Comparison of ENCODE assay signal across 11 mouse cellular contexts in genomic region chr13:55715908-55716510, GRCm38 (mm10). TPM values are rescaled to one million over a fixed set of nuclear protein-coding genes. Genes with fewer than 3 reads are reported as not detected.
DNase-seq lines count a peak whose midpoint lies in the region; ATAC-seq and TF ChIP-seq lines count a peak whose summit lies in the region.
"Had no signal": no experiment of that assay in that cellular context is flagged by ENCODE, and none has a peak within 500 bp of the region (broad histone marks: within the 10 kb centered on the region; RNA-seq: fewer than 3 reads in every experiment).

No protein-coding gene starts in this region.

- no peak for TF ChIP-seq EP300 in stomach, postnatal 0 days (optimal IDR thresholded peaks at IDR 0.05)
- TF ChIP-seq EP300 in heart, adult 2 months (IDR thresholded peaks at IDR 0.05; ENCODE audit: insufficient read depth, low read depth, low read length) = no peak

- H3K4me1 ChIP-seq in heart, embryonic 15.5 days (replicated peaks) = peaks cover 7% of the 10 kb centered on the region
- peaks cover 4% of the 10 kb centered on the region; the same call in 1 of the 2 replicates for H3K4me1 ChIP-seq in stomach, embryonic 15.5 days
- H3K4me1 ChIP-seq in stomach, postnatal 0 days (replicated peaks; ENCODE audit: control insufficient read depth, insufficient read depth) = no peaks in the 10 kb centered on the region
- H3K4me1 ChIP-seq in liver, embryonic 15.5 days (replicated peaks) = peaks cover 17% of the 10 kb centered on the region
- no peaks in the 10 kb centered on the region; the same call in 1 of the 2 replicates for H3K4me1 ChIP-seq in heart, adult 2 months (ENCODE audit: control insufficient read depth, insufficient read depth, low read length)

- H3K27me3 ChIP-seq in heart, embryonic 15.5 days = no peaks in the 10 kb centered on the region
- H3K27me3 ChIP-seq in stomach, embryonic 15.5 days (replicated peaks) = no peaks in the 10 kb centered on the region
- no peaks in the 10 kb centered on the region for H3K27me3 ChIP-seq in stomach, postnatal 0 days (ENCODE audit: control insufficient read depth, insufficient read depth, low read length)
- no peaks in the 10 kb centered on the region for H3K27me3 ChIP-seq in liver, embryonic 15.5 days
- H3K27me3 ChIP-seq in heart, adult 2 months (ENCODE audit: control insufficient read depth, insufficient read depth, low read length) = no peaks in the 10 kb centered on the region

- intact Hi-C loops in heart, postnatal 25 days (cut with DNase I) = loop anchor here (2.0 kb wide), 1 partner anchor 13 kb away; no protein-coding TSS in a partner anchor
- intact Hi-C loops in heart, adult 2 months (cut with DNase I) = no loop called here

- peaks cover 2% of the 10 kb centered on the region for H3K79me2 ChIP-seq in heart, adult 2 months (replicated peaks; ENCODE audit: control insufficient read depth, insufficient read depth, low read length)

- ATAC-seq in heart, embryonic 15.5 days (replicated peaks; ENCODE audit: insufficient number of reproducible peaks, insufficient read depth, low FRiP score, low read depth) = no peak
- ATAC-seq in stomach, embryonic 15.5 days (ENCODE audit: insufficient read depth, low FRiP score, low read depth) = no peak
- ATAC-seq in stomach, postnatal 0 days (ENCODE audit: low FRiP score, low TSS enrichment) = no peak
- ATAC-seq in liver, embryonic 15.5 days (ENCODE audit: insufficient read depth) = no peak

- H3K4me2 ChIP-seq in heart, embryonic 15.5 days = peak overlapping the region; percentile 66
- H3K4me2 ChIP-seq in stomach, embryonic 15.5 days = peak overlapping the region; percentile 54
- no peak overlapping the region for H3K4me2 ChIP-seq in stomach, postnatal 0 days (replicated peaks; ENCODE audit: low read depth)
- peak overlapping the region; percentile 93; the same call in 1 of the 2 replicates for H3K4me2 ChIP-seq in liver, embryonic 15.5 days

- no peak for DNase-seq in heart, postnatal 25 days (ENCODE audit: low spot score)
- DNase-seq in stomach, postnatal 0 days (ENCODE audit: low spot score) = no peak
- peak; percentile 58 for DNase-seq in thymus, postnatal 4 days
- DNase-seq in heart, adult 2 months = no peak
- no peak for DNase-seq in frontal cortex, postnatal 25 days (ENCODE audit: low spot score in 2 of 2)
- DNase-seq: adrenal gland, postnatal 25 days; embryo, embryonic 11 days; spleen, adult 18-20 months had no signal

- peaks cover 24% of the 10 kb centered on the region for H3K36me3 ChIP-seq in heart, embryonic 15.5 days
- peaks cover 10% of the 10 kb centered on the region for H3K36me3 ChIP-seq in stomach, embryonic 15.5 days
- H3K36me3 ChIP-seq in stomach, postnatal 0 days (ENCODE audit: control insufficient read depth, insufficient read depth, low read length) = peaks cover 8% of the 10 kb centered on the region; the same call in 1 of the 2 replicates
- H3K36me3 ChIP-seq in liver, embryonic 15.5 days (replicated peaks) = peaks cover 17% of the 10 kb centered on the region
- no peaks in the 10 kb centered on the region; the same call in 1 of the 2 replicates for H3K36me3 ChIP-seq in heart, adult 2 months (ENCODE audit: control insufficient read depth, insufficient read depth, low read length)

- H3K9ac ChIP-seq in heart, embryonic 15.5 days = no peak overlapping the region; the same call in 1 of the 2 replicates
- no peak overlapping the region for H3K9ac ChIP-seq in stomach, embryonic 15.5 days
- H3K9ac ChIP-seq in stomach, postnatal 0 days (ENCODE audit: low read length) = no peak overlapping the region
- no peak overlapping the region for H3K9ac ChIP-seq in liver, embryonic 15.5 days
- no peak overlapping the region for H3K9ac ChIP-seq in heart, adult 2 months (ENCODE audit: low read depth, low read length)

- no peak overlapping the region for H3K27ac ChIP-seq in heart, embryonic 15.5 days
- no peak overlapping the region for H3K27ac ChIP-seq in stomach, embryonic 15.5 days
- no peak overlapping the region for H3K27ac ChIP-seq in stomach, postnatal 0 days (replicated peaks)
- H3K27ac ChIP-seq in liver, embryonic 15.5 days (replicated peaks) = no peak overlapping the region
- H3K27ac ChIP-seq in heart, adult 2 months = no peak overlapping the region

- TF ChIP-seq CTCF in stomach, postnatal 0 days (IDR thresholded peaks at IDR 0.05; ENCODE audit: low read depth) = no peak
- TF ChIP-seq CTCF in heart, adult 2 months (IDR thresholded peaks at IDR 0.05) = no peak

- WGBS in heart, embryonic 15.5 days = 86% methylated on average over 7 of the region's 7 CpGs
- 77% methylated on average over 7 of the region's 7 CpGs for WGBS in stomach, embryonic 15.5 days
- WGBS in stomach, postnatal 0 days = 65% methylated on average over 7 of the region's 7 CpGs
- 83% methylated on average over 7 of the region's 7 CpGs for WGBS in liver, embryonic 15.5 days (ENCODE audit: insufficient replicate concordance)
- 87% methylated on average over 7 of the region's 7 CpGs for WGBS in heart, adult 2 months

- no peak for TF ChIP-seq POLR2A in heart, adult 2 months (IDR thresholded peaks at IDR 0.05; ENCODE audit: insufficient read depth, low read depth, low read length)

- H3K4me3 ChIP-seq in heart, embryonic 15.5 days = peak overlapping the region; percentile 91; the same call in 1 of the 2 replicates
- H3K4me3 ChIP-seq in stomach, embryonic 15.5 days (replicated peaks) = 0 out of 2 replicates have a peak overlapping the region, but pooled peaks have one; percentile 95
- no peak overlapping the region for H3K4me3 ChIP-seq in stomach, postnatal 0 days (ENCODE audit: low read depth, low read length)
- H3K4me3 ChIP-seq in liver, embryonic 15.5 days (replicated peaks) = no peak overlapping the region
- H3K4me3 ChIP-seq in heart, adult 2 months = no peak overlapping the region

- H3K9me3 ChIP-seq in heart, embryonic 15.5 days (replicated peaks) = no peaks in the 10 kb centered on the region
- no peaks in the 10 kb centered on the region for H3K9me3 ChIP-seq in stomach, embryonic 15.5 days
- H3K9me3 ChIP-seq in stomach, postnatal 0 days (ENCODE audit: control insufficient read depth, low read length) = no peaks in the 10 kb centered on the region
- no peaks in the 10 kb centered on the region for H3K9me3 ChIP-seq in liver, embryonic 15.5 days (replicated peaks)

RNA-seq across cellular contexts. Expression of gene Txndc15, which starts 1.6 kb away (rescaled TPM):
- 60.7 and 69.1 TPM in 2 replicates for polyA plus RNA-seq in heart, embryonic 15.5 days (2015; fragmentation: Nextera tagmentation; extraction: Ambion mirVana)
- total RNA-seq in heart, postnatal 25 days (2021) = 10 to 100 TPM; 38.0 to 38.2 TPM
- polyA plus RNA-seq in stomach, embryonic 15.5 days (2015; fragmentation: Nextera tagmentation; extraction: Ambion mirVana) = 77.0 and 77.6 TPM in 2 replicates
- polyA plus RNA-seq in stomach, postnatal 0 days (2015; fragmentation: Nextera tagmentation; extraction: Ambion mirVana) = 62.8 and 63.6 TPM in 2 replicates
- polyA plus RNA-seq in liver, embryonic 15.5 days (2015; fragmentation: Nextera tagmentation; extraction: Ambion mirVana) = 28.9 and 31.0 TPM in 2 replicates
- total RNA-seq in heart, adult 2 months (2021) = 10 to 100 TPM; 39.4 to 47.1 TPM
- polyA plus RNA-seq in heart, adult 2 months (2012; rRNA removed) = 29.1 and 37.5 TPM in 2 replicates

RNA-seq across cellular contexts. Expression of gene Pcbd2, which starts 11.2 kb away (rescaled TPM):
- 49.9 and 55.7 TPM in 2 replicates for polyA plus RNA-seq in heart, embryonic 15.5 days (2015; fragmentation: Nextera tagmentation; extraction: Ambion mirVana)
- total RNA-seq in heart, postnatal 25 days (2021) = 10 to 100 TPM; 38.2 to 42.5 TPM
- 73.4 and 80.9 TPM in 2 replicates for polyA plus RNA-seq in stomach, embryonic 15.5 days (2015; fragmentation: Nextera tagmentation; extraction: Ambion mirVana)
- polyA plus RNA-seq in stomach, postnatal 0 days (2015; fragmentation: Nextera tagmentation; extraction: Ambion mirVana) = 71.2 and 73.9 TPM in 2 replicates
- 32.0 and 32.4 TPM in 2 replicates for polyA plus RNA-seq in liver, embryonic 15.5 days (2015; fragmentation: Nextera tagmentation; extraction: Ambion mirVana)
- total RNA-seq in heart, adult 2 months (2021) = 10 to 100 TPM; 46.7 to 47.6 TPM
- 34.0 and 34.6 TPM in 2 replicates for polyA plus RNA-seq in heart, adult 2 months (2012; rRNA removed)

RNA-seq across cellular contexts. Expression of gene B230219D22Rik, which starts 23.1 kb away (rescaled TPM):
- 50.5 and 54.9 TPM in 2 replicates for polyA plus RNA-seq in heart, embryonic 15.5 days (2015; fragmentation: Nextera tagmentation; extraction: Ambion mirVana)
- 10 to 100 TPM; 41.1 to 44.9 TPM for total RNA-seq in heart, postnatal 25 days (2021)
- polyA plus RNA-seq in stomach, embryonic 15.5 days (2015; fragmentation: Nextera tagmentation; extraction: Ambion mirVana) = 56.8 and 57.5 TPM in 2 replicates
- 25.4 and 26.1 TPM in 2 replicates for polyA plus RNA-seq in stomach, postnatal 0 days (2015; fragmentation: Nextera tagmentation; extraction: Ambion mirVana)
- 10.7 and 11.3 TPM in 2 replicates for polyA plus RNA-seq in liver, embryonic 15.5 days (2015; fragmentation: Nextera tagmentation; extraction: Ambion mirVana)
- 10 to 100 TPM; 39.4 to 42.2 TPM for total RNA-seq in heart, adult 2 months (2021)
- 22.1 and 52.1 TPM in 2 replicates for polyA plus RNA-seq in heart, adult 2 months (2012; rRNA removed)

Comparison
In these comparisons a context has a peak if more than half of its experiments do, and no peak if none do; other contexts are left out.
1. H3K4me3 ChIP-seq: peak in heart, embryonic 15.5 days (single experiment) and stomach, embryonic 15.5 days (single experiment); none in stomach, postnatal 0 days (single experiment), liver, embryonic 15.5 days (single experiment) and heart, adult 2 months (single experiment).